Mouse (Mus musculus): ENCODE measurements around the gene Inka2. TPM values are rescaled to one million over a fixed set of nuclear protein-coding genes. Genes with fewer than 3 reads are reported as not detected.
A peak's percentile ranks its signal among the peaks of the same experiment; 100 is the strongest.
"Not testable (repeated sequence)": the region's sequence is repeated elsewhere in the genome, so short reads cannot be mapped to it uniquely, and the experiment has no call there.

Inka2 gene
- polyA plus RNA-seq, 2 experiments from 2014 or later = 1.9 to 2.5 TPM

GRCm38 (mm10) chr3:105697148-105697441 is 7.3 kb upstream of the Inka2 start:
- no peak for ATAC-seq

- ATAC-seq = no peak
Measured at GRCm38 (mm10) chr3:105698311-105698710, 6.1 kb upstream of the Inka2 start.

- ATAC-seq = no peak
Measured at GRCm38 (mm10) chr3:105699241-105699933, 5.0 kb upstream of the Inka2 start.

- not testable (repeated sequence) for ATAC-seq
Measured at GRCm38 (mm10) chr3:105700786-105701185, 3.6 kb upstream of the Inka2 start.

- no peak for ATAC-seq
Measured at GRCm38 (mm10) chr3:105701399-105701798, 3.0 kb upstream of the Inka2 start.

GRCm38 (mm10) chr3:105703571-105703970 is 828 bp upstream of the Inka2 start:
- no peak for ATAC-seq

- ATAC-seq = peak; percentile 36
Measured at GRCm38 (mm10) chr3:105705061-105705549, 706 bp downstream of the Inka2 start.

GRCm38 (mm10) chr3:105705561-105705960 is 1.2 kb downstream of the Inka2 start:
- ATAC-seq = no peak

GRCm38 (mm10) chr3:105706366-105707020 is 2.1 kb downstream of the Inka2 start:
- no peak for ATAC-seq

- no peak for ATAC-seq
Measured at GRCm38 (mm10) chr3:105707590-105707989, 3.2 kb downstream of the Inka2 start.

GRCm38 (mm10) chr3:105710246-105710645 is 5.8 kb downstream of the Inka2 start:
- ATAC-seq = no peak

GRCm38 (mm10) chr3:105711741-105712140 is 7.3 kb downstream of the Inka2 start:
- no peak for ATAC-seq

GRCm38 (mm10) chr3:105712827-105713226 is 8.4 kb downstream of the Inka2 start:
- ATAC-seq = no peak

- no peak for ATAC-seq
Measured at GRCm38 (mm10) chr3:105714091-105714819, 9.9 kb downstream of the Inka2 start.

- no peak for ATAC-seq
Measured at GRCm38 (mm10) chr3:105714820-105715167, 10.4 kb downstream of the Inka2 start.

GRCm38 (mm10) chr3:105716353-105717000 is 12.1 kb downstream of the Inka2 start:
- no peak for ATAC-seq

GRCm38 (mm10) chr3:105717856-105718555 is 13.6 kb downstream of the Inka2 start:
- ATAC-seq = no peak

GRCm38 (mm10) chr3:105718746-105719145 is 14.3 kb downstream of the Inka2 start:
- no peak for ATAC-seq

- ATAC-seq = no peak
Measured at GRCm38 (mm10) chr3:105719979-105720378, 15.6 kb downstream of the Inka2 start.

GRCm38 (mm10) chr3:105720514-105720913 is 16.1 kb downstream of the Inka2 start:
- ATAC-seq = no peak

GRCm38 (mm10) chr3:105721681-105722201 is 17.3 kb downstream of the Inka2 start:
- no peak for ATAC-seq

- ATAC-seq = no peak
Measured at GRCm38 (mm10) chr3:105722510-105722909, 18.1 kb downstream of the Inka2 start.

All from CD4-positive, CD25-positive, alpha-beta regulatory T cell, adult 4 months (primary cell).